Mouse (Mus musculus) midbrain, embryonic 14.5 days (tissue): ENCODE results near the gene Chchd10. TPM values are rescaled to one million over a fixed set of nuclear protein-coding genes. Genes with fewer than 3 reads are reported as not detected.

Experiments used
- ATAC-seq: fragments of 200-750 bp; cut with Nextera tagmentation; 2 replicates; pipeline ENCODE4 v1.8.0; 2017; ENCODE audit warnings: moderate number of reproducible peaks, moderate library complexity; ENCODE audit not compliant: low FRiP score, low TSS enrichment
- DNase-seq: peaks from one replicate; pipeline ENCODE4 v3.0.0-alpha.2; 2015
- H3K27ac ChIP-seq: fragments of 300-500 bp; sonication (generic); replicated peaks from 2 replicates; pipeline ENCODE4 v1.5.1; 2014; ENCODE audit warnings: mild to moderate bottlenecking, low read depth, low read length, moderate library complexity
- H3K27me3 ChIP-seq: fragments of 300-500 bp; sonication (generic); 2 replicates; pipeline ENCODE4 v1.6.1; 2014; ENCODE audit warnings: low read length, control low read depth, mixed read lengths; ENCODE audit not compliant: control insufficient read depth, insufficient read depth
- H3K36me3 ChIP-seq: fragments of 300-500 bp; sonication (generic); 2 replicates; pipeline ENCODE4 v1.6.1; 2014; ENCODE audit warnings: low read length, control low read depth; ENCODE audit not compliant: control insufficient read depth, insufficient read depth
- H3K4me1 ChIP-seq: fragments of 300-500 bp; sonication (generic); 2 replicates; pipeline ENCODE4 v1.6.1; 2014; ENCODE audit warnings: mild to moderate bottlenecking, antibody characterized with exemption, low read length, control low read depth; ENCODE audit not compliant: control insufficient read depth, insufficient read depth
- H3K4me2 ChIP-seq: fragments of 300-500 bp; sonication (generic); 2 replicates; pipeline ENCODE4 v1.6.1; 2014; ENCODE audit warnings: mild to moderate bottlenecking, low read length, moderate library complexity
- H3K4me3 ChIP-seq: fragments of 300-500 bp; sonication (generic); replicated peaks from 2 replicates; pipeline ENCODE4 v1.5.1; 2014; ENCODE audit warnings: low read depth, low read length
- H3K9ac ChIP-seq: fragments of 300-500 bp; sonication (generic); replicated peaks from 2 replicates; pipeline ENCODE4 v1.6.1; 2014; ENCODE audit warnings: mild to moderate bottlenecking, low read length, moderate library complexity
- H3K9me3 ChIP-seq: fragments of 300-500 bp; sonication (generic); 2 replicates; pipeline ENCODE4 v1.6.1; 2016; ENCODE audit warnings: low read length, control low read depth, mixed read lengths; ENCODE audit not compliant: control insufficient read depth
- WGBS: fragments of 180-500 bp; shearing (Covaris S2); extraction: QIAGEN DNeasy Blood & Tissue Kit; methylation state at CpG from one replicate; pipeline ENCODE4 v1.1.7; 2014; 5-methylcytosine and 5-hydroxymethylcytosine counted together
- polyA plus RNA-seq: library from polyadenylated mRNA; unstranded; fragments of >200 nt; fragmentation: Nextera tagmentation; extraction: Ambion mirVana; gene quantifications from 2 replicates; pipeline ENCODE4 v1.2.1, GENCODE M21; 2014

Chchd10 gene
- polyA plus RNA-seq, 1 experiment from 2014 or later, result 44.2 TPM

DNA sequence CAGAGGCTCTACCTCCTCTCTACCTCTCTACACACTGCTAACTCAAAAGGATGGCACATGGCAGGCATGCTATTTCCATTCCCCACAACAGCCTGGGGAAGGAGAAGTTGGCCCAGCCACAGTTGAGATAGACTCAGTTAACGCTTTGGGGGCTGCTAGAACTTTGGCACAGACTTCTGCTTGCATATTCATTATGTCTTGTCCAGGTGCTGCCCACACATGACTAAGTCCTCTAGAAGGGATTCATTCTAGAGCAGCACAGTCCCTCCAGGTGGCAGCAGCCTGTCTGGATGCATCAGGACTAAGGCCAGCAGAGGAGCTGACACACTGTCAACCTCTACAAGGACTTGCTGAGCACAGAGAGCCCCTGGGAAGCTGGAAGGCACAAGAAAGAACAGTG is 36.7 kb upstream of the Chchd10 start:
- DNase-seq (no peak), ATAC-seq (no peak)
- 100% methylated on average over 1 of the region's 1 CpGs for WGBS
- Histone ChIP-seq H3K9ac (no peak overlapping the region), H3K4me3 (no peak overlapping the region), H3K27ac (no peak overlapping the region), H3K27me3 (no peaks in the 10 kb centered on the region), H3K4me1 (peaks cover 5% of the 10 kb centered on the region; the same call in 1 of the 2 replicates), H3K36me3 (peaks cover 58% of the 10 kb centered on the region), H3K4me2 (no peak overlapping the region), H3K9me3 (no peaks in the 10 kb centered on the region)

DNA sequence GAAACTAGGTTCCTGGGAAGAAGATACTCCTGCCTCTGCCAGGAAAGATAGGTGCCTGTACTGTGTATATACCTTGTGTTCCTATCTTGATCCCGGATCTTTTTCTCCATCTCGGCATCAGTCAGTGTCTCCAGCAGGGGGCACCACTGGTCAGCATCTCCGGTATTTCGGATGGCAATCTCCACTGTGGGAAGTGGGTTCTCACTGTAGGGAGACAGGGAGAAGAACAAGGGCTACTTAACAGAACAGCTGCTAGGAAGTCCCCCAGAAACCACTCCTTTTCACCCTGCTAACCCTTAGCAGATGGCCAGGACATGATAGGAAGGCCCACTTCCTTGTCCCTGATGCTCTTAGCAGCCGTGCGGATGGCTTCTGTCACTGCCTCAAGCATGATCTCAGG is 35.6 kb upstream of the Chchd10 start:
- no peak overlapping the region for H3K27ac ChIP-seq
- no peak overlapping the region for H3K4me2 ChIP-seq
- H3K36me3 ChIP-seq, result peaks cover 70% of the 10 kb centered on the region
- peak; percentile 83 for DNase-seq
- 38% methylated on average over 6 of the region's 6 CpGs for whole genome bisulfite sequencing
- no peak overlapping the region for H3K9ac ChIP-seq
- no peak for ATAC-seq
- no peaks in the 10 kb centered on the region for H3K9me3 ChIP-seq
- H3K4me1 ChIP-seq, result peaks cover 5% of the 10 kb centered on the region; the same call in 1 of the 2 replicates
- no peak overlapping the region for H3K4me3 ChIP-seq
- H3K27me3 ChIP-seq, result no peaks in the 10 kb centered on the region

DNA sequence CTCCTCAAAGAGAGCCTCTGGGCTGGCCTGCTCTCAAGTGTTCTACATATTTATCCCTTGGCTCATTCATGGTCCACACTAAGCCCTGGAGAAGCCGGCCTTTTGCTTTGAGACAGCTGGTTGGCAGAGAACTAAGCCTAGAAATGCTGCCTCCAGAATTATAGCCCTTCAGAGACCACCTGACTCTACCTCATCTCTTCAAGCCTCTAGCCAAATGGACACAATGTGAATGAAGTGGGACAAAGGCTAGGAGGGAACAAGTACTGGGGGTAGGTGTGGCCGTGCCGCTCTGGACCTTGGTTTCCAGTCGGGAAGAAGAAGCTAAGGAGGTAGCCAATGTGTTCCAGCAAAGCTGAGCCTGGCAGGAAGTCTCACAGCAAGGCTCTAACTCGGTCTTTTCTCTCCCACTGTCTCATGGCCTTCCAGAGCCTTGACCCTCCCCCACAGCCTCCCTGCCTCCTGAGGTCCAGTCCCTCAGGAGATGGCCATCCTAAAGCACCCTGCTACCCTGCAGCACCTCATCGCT is 34.8 kb upstream of the Chchd10 start:
- ATAC-seq (no peak), DNase-seq (no peak)
- Histone ChIP-seq H3K27ac (no peak overlapping the region), H3K9me3 (no peaks in the 10 kb centered on the region), H3K36me3 (peaks cover 77% of the 10 kb centered on the region), H3K9ac (no peak overlapping the region), H3K4me3 (no peak overlapping the region), H3K4me2 (no peak overlapping the region), H3K4me1 (peaks cover 5% of the 10 kb centered on the region; the same call in 1 of the 2 replicates), H3K27me3 (no peaks in the 10 kb centered on the region)
- WGBS, result 79% methylated on average over 6 of the region's 6 CpGs

DNA sequence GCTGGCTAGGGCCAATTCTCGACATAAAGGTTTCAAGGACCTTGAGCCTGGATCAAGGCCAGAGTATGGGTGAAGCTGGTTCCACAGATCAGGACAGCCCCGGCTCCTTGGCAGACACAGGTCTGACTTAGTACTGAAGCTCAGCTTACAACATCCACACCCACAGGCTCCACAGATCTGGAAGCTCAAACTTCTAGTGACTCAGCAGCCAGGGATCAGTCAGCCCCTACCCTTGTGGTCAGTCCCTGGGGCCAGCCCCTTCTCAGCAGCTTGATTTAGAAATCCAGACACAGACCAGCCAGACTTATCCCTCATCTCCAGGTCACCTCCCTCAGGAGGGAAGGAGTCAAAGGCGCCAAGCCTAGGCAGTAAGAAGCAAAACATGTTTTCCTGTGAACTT is 34.1 kb upstream of the Chchd10 start:
- no peak for ATAC-seq
- Histone ChIP-seq H3K27me3 (no peaks in the 10 kb centered on the region), H3K4me1 (no peaks in the 10 kb centered on the region), H3K9me3 (no peaks in the 10 kb centered on the region), H3K4me2 (no peak overlapping the region), H3K36me3 (peaks cover 85% of the 10 kb centered on the region), H3K9ac (no peak overlapping the region), H3K4me3 (no peak overlapping the region), H3K27ac (no peak overlapping the region)
- DNase-seq, result no peak
- 82% methylated on average over 3 of the region's 3 CpGs for WGBS

DNA sequence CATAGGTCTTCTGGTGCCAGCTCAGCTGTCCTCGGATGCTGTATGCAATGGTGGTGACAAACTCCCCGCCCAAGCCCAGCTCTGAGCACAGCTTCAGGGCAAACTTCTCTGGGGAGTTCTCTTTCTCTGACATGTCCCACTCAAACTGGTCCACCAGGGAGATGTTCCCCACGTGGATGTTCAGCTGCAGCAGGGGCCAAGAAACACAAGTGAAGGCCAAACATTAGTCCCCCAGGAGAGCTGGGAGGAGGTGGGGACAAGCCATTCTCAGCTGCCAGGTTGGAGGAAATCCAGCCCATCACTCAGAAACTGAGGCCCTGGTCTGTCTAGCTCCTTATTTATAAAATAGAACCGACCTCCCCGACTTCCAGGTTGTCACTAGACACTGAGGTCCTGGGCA is 28.5 kb upstream of the Chchd10 start:
- H3K27ac ChIP-seq, result no peak overlapping the region

DNA sequence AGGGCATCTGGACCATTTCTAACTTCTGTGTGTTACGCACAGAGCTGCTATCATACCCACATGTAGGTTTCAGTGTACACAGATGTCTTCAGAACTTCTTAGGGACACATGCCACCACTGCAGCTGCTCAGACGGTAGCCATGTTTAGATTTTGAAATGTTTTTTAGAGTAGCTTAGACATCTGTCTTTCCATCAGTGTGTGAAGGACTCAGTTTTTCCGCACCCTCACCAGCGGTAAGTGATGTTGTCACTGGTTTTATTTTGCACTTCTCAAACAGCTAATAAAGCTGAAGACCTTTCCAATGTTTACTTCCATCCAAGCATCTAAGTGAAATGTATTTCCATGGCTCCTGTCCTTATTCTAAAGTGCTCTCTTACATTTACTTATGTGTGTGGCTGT is 26.0 kb upstream of the Chchd10 start:
- Histone ChIP-seq H3K27ac (no peak overlapping the region), H3K36me3 (peaks cover 93% of the 10 kb centered on the region), H3K4me2 (no peak overlapping the region), H3K4me3 (no peak overlapping the region), H3K9ac (no peak overlapping the region), H3K27me3 (no peaks in the 10 kb centered on the region), H3K4me1 (no peaks in the 10 kb centered on the region), H3K9me3 (no peaks in the 10 kb centered on the region)
- WGBS, result 95% methylated on average over 4 of the region's 4 CpGs
- DNase-seq (no peak), ATAC-seq (no peak)

More for the DNA sequence above, 28.5 kb upstream of the Chchd10 start:
- Histone ChIP-seq H3K4me1 (no peaks in the 10 kb centered on the region), H3K9ac (no peak overlapping the region), H3K4me3 (no peak overlapping the region), H3K27me3 (no peaks in the 10 kb centered on the region), H3K36me3 (peaks cover 89% of the 10 kb centered on the region), H3K4me2 (no peak overlapping the region), H3K9me3 (no peaks in the 10 kb centered on the region)
- WGBS, result 92% methylated on average over 5 of the region's 5 CpGs
- DNase-seq (no peak), ATAC-seq (no peak)

DNA sequence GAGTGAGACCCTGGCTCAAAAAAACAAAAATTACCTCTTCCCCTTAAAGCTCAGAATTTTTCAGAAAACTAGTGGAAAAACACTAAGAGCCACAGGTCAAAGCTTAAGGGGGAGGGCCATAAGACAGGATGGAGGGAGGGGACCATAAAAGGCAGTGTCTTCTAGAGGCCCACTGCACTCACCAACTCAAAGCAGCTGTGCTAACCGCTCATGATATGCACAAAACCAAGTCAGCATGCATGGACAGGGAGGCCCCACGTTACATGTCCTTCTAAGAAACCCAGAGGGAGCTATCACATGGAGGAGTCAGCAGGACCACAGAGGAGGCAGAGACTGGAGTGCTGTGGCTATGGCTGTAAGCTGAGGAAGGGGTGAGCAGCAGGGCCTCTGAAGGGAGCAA is 22.2 kb upstream of the Chchd10 start:
- no peaks in the 10 kb centered on the region for H3K9me3 ChIP-seq
- no peak overlapping the region for H3K9ac ChIP-seq
- 82% methylated on average over 2 of the region's 2 CpGs for WGBS
- no peak overlapping the region for H3K27ac ChIP-seq
- no peaks in the 10 kb centered on the region for H3K27me3 ChIP-seq
- no peak for DNase-seq
- ATAC-seq, result no peak
- H3K4me1 ChIP-seq, result no peaks in the 10 kb centered on the region
- peaks cover 85% of the 10 kb centered on the region for H3K36me3 ChIP-seq
- H3K4me2 ChIP-seq, result no peak overlapping the region
- no peak overlapping the region for H3K4me3 ChIP-seq

DNA sequence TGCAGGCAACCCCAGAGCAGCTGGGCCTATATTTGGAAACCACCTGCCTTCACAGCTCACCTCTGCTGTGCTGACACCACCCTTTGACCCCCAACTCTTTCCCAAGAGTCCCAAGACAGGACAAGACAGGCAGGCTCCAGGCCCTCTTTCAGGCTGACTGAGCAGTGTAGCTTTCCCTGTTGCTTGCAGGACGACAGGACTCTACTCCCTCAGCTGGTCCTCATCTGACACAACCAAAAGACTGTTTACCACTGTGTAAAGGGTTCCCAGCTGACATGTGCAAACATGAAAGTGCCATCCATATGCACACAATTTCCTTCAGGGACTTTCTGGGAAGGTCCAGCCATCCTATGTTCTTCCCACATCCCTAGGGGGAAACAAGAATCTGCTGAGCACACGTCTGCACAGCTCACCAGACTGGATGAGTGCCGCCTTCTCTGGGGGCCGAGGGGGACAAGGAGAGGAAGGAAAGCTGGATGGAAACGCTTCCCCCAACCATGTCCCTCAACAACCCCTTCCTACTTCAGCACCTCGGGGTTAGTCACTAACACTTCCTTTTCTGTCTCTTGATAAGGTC is 19.8 kb upstream of the Chchd10 start:
- WGBS, result 77% methylated on average over 6 of the region's 6 CpGs
- no peak overlapping the region for H3K9ac ChIP-seq
- ATAC-seq (no peak), DNase-seq (no peak)
- peaks cover 74% of the 10 kb centered on the region for H3K36me3 ChIP-seq
- no peak overlapping the region for H3K4me2 ChIP-seq
- H3K9me3 ChIP-seq, result no peaks in the 10 kb centered on the region
- H3K27ac ChIP-seq, result no peak overlapping the region
- H3K4me1 ChIP-seq, result peaks cover under 1% of the 10 kb centered on the region; the same call in 1 of the 2 replicates
- no peaks in the 10 kb centered on the region for H3K27me3 ChIP-seq
- H3K4me3 ChIP-seq, result no peak overlapping the region

DNA sequence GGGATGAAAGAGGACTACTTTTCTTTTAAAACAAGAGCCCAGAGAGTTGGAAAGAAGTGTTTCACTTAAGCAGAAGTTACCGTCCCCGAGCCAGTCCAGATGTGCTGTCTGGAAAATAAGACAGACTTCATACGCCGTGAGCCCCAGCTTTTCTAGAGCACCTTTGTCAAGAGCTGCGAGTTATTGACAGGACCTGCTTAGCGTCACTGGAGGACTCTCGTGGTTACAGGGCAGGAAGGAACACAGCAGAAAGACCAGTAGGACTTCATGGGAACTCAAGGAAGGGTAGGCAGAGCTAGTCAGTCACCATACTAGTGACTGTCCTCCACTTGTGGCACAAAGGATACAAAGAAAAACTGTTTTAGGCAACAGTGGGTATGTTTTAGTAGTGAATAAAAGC is 17.4 kb upstream of the Chchd10 start:
- H3K27me3 ChIP-seq, result no peaks in the 10 kb centered on the region
- H3K4me3 ChIP-seq, result no peak overlapping the region
- H3K9me3 ChIP-seq, result no peaks in the 10 kb centered on the region
- ATAC-seq (no peak), DNase-seq (no peak)
- H3K36me3 ChIP-seq, result peaks cover 64% of the 10 kb centered on the region
- no peak overlapping the region for H3K4me2 ChIP-seq
- peaks cover 24% of the 10 kb centered on the region for H3K4me1 ChIP-seq
- 93% methylated on average over 7 of the region's 7 CpGs for WGBS
- H3K27ac ChIP-seq, result no peak overlapping the region
- no peak overlapping the region for H3K9ac ChIP-seq
